Mouse (Mus musculus) hindbrain, embryonic 14.5 days (tissue): ENCODE results near the gene Rbbp5. TPM values are rescaled to one million over a fixed set of nuclear protein-coding genes. Genes with fewer than 3 reads are reported as not detected.

Experiments used
- ATAC-seq: fragments of 200-750 bp; cut with Nextera tagmentation; 2 replicates; pipeline ENCODE4 v1.8.0; 2017; ENCODE audit warnings: moderate number of reproducible peaks, mild to moderate bottlenecking, moderate TSS enrichment, moderate library complexity; ENCODE audit not compliant: low FRiP score
- DNase-seq: peaks from one replicate; pipeline ENCODE4 v3.0.0-alpha.2; 2015; ENCODE audit warnings: low spot score
- H3K27ac ChIP-seq: fragments of 300-500 bp; sonication (generic); 2 replicates; pipeline ENCODE4 v1.5.1; 2014; ENCODE audit warnings: mild to moderate bottlenecking, moderate library complexity
- H3K27me3 ChIP-seq: fragments of 300-500 bp; sonication (generic); 2 replicates; pipeline ENCODE4 v1.6.1; 2014; ENCODE audit warnings: mild to moderate bottlenecking, low read length, mixed read lengths; ENCODE audit not compliant: control insufficient read depth, insufficient read depth
- H3K36me3 ChIP-seq: fragments of 300-500 bp; sonication (generic); replicated peaks from 2 replicates; pipeline ENCODE4 v1.6.1; 2014; ENCODE audit not compliant: control insufficient read depth, insufficient read depth
- H3K4me1 ChIP-seq: fragments of 300-500 bp; sonication (generic); replicated peaks from 2 replicates; pipeline ENCODE4 v1.6.1; 2014; ENCODE audit warnings: antibody characterized with exemption, low read length, mixed read lengths; ENCODE audit not compliant: control insufficient read depth, insufficient read depth
- H3K4me2 ChIP-seq: fragments of 300-500 bp; sonication (generic); replicated peaks from 2 replicates; pipeline ENCODE4 v1.6.1; 2014; ENCODE audit warnings: mild to moderate bottlenecking, moderate library complexity
- H3K4me3 ChIP-seq: fragments of 300-500 bp; sonication (generic); replicated peaks from 2 replicates; pipeline ENCODE4 v1.5.1; 2014; ENCODE audit warnings: mild to moderate bottlenecking, low read length
- H3K9ac ChIP-seq: fragments of 300-500 bp; sonication (generic); 2 replicates; pipeline ENCODE4 v1.6.1; 2014
- H3K9me3 ChIP-seq: fragments of 300-500 bp; sonication (generic); 2 replicates; pipeline ENCODE4 v1.6.1; 2016; ENCODE audit warnings: low read length; ENCODE audit not compliant: control insufficient read depth
- WGBS: fragments of 180-500 bp; shearing (Covaris S2); extraction: QIAGEN DNeasy Blood & Tissue Kit; methylation state at CpG from one replicate; pipeline ENCODE4 v1.1.7; 2014; 5-methylcytosine and 5-hydroxymethylcytosine counted together
- polyA plus RNA-seq: library from polyadenylated mRNA; unstranded; fragments of >200 nt; fragmentation: Nextera tagmentation; extraction: Ambion mirVana; gene quantifications from 2 replicates; pipeline ENCODE4 v1.2.1, GENCODE M21; 2014

The Rbbp5 gene
- polyA plus RNA-seq, 1 experiment from 2014 or later = 40.9 TPM

- Histone ChIP-seq H3K36me3 (peaks cover 28% of the 10 kb centered on the region), H3K27ac (no peak overlapping the region), H3K9ac (no peak overlapping the region), H3K4me2 (no peak overlapping the region), H3K9me3 (no peaks in the 10 kb centered on the region), H3K4me1 (peaks cover 34% of the 10 kb centered on the region), H3K27me3 (no peaks in the 10 kb centered on the region), H3K4me3 (no peak overlapping the region)
- 93% methylated on average over 19 of the region's 19 CpGs for WGBS
- ATAC-seq (no peak), DNase-seq (no peak)
Observed at GRCm38 (mm10) chr1:132528647-132529334, 51.6 kb downstream of the Rbbp5 start.

- DNase-seq = no peak
- Histone ChIP-seq H3K4me1 (peaks cover 42% of the 10 kb centered on the region), H3K9ac (peak overlapping the region; percentile 24)
Observed at GRCm38 (mm10) chr1:132530631-132531191, 53.5 kb downstream of the Rbbp5 start.

GRCm38 (mm10) chr1:132532521-132532920, 55.4 kb downstream of the Rbbp5 start:
- Histone ChIP-seq H3K9ac (no peak overlapping the region), H3K9me3 (no peaks in the 10 kb centered on the region), H3K4me1 (peaks cover 36% of the 10 kb centered on the region), H3K36me3 (peaks cover 13% of the 10 kb centered on the region), H3K27ac (no peak overlapping the region), H3K4me2 (no peak overlapping the region), H3K4me3 (no peak overlapping the region), H3K27me3 (no peaks in the 10 kb centered on the region)
- WGBS = 72% methylated on average over 9 of the region's 9 CpGs
- no peak for DNase-seq
- ATAC-seq = no peak

More at GRCm38 (mm10) chr1:132530631-132531191, 53.5 kb downstream of the Rbbp5 start:
- Histone ChIP-seq H3K4me3 (no peak overlapping the region), H3K27me3 (no peaks in the 10 kb centered on the region), H3K9me3 (no peaks in the 10 kb centered on the region), H3K4me2 (no peak overlapping the region), H3K36me3 (peaks cover 16% of the 10 kb centered on the region), H3K27ac (peak overlapping the region; percentile 34)
- 0% methylated on average over 5 of the region's 5 CpGs for WGBS
- peak; percentile 65 for ATAC-seq

GRCm38 (mm10) chr1:132533840-132534239, 56.7 kb downstream of the Rbbp5 start:
- DNase-seq = no peak
- H3K4me2 ChIP-seq = peak overlapping the region; percentile 14; the same call in 1 of the 2 replicates

GRCm38 (mm10) chr1:132535541-132535940, 58.4 kb downstream of the Rbbp5 start:
- no peaks in the 10 kb centered on the region for H3K27me3 ChIP-seq
- WGBS = 89% methylated on average over 4 of the region's 4 CpGs
- ATAC-seq (no peak), DNase-seq (no peak)
- H3K4me1 ChIP-seq = peaks cover 51% of the 10 kb centered on the region
- H3K4me2 ChIP-seq = no peak overlapping the region
- H3K9ac ChIP-seq = no peak overlapping the region
- H3K27ac ChIP-seq = no peak overlapping the region
- H3K36me3 ChIP-seq = peaks cover 3% of the 10 kb centered on the region; the same call in 1 of the 2 replicates
- H3K9me3 ChIP-seq = no peaks in the 10 kb centered on the region
- H3K4me3 ChIP-seq = no peak overlapping the region

More at GRCm38 (mm10) chr1:132533840-132534239, 56.7 kb downstream of the Rbbp5 start:
- WGBS = 0% methylated on average over 8 of the region's 8 CpGs
- Histone ChIP-seq H3K36me3 (peaks cover 3% of the 10 kb centered on the region), H3K9me3 (no peaks in the 10 kb centered on the region), H3K9ac (no peak overlapping the region), H3K27me3 (no peaks in the 10 kb centered on the region), H3K4me1 (peaks cover 40% of the 10 kb centered on the region), H3K27ac (peak overlapping the region; percentile 39; the same call in 1 of the 2 replicates), H3K4me3 (no peak overlapping the region)
- no peak; the same call in 1 of the 2 replicates for ATAC-seq

- H3K4me1 ChIP-seq = peaks cover 49% of the 10 kb centered on the region
- WGBS = 82% methylated on average over 3 of the region's 3 CpGs
- ATAC-seq = no peak
Observed at GRCm38 (mm10) chr1:132536416-132536815, 59.3 kb downstream of the Rbbp5 start.

GRCm38 (mm10) chr1:132537736-132538135, 60.6 kb downstream of the Rbbp5 start:
- H3K4me3 ChIP-seq = no peak overlapping the region
- H3K9me3 ChIP-seq = no peaks in the 10 kb centered on the region
- H3K27ac ChIP-seq = no peak overlapping the region
- no peak overlapping the region for H3K4me2 ChIP-seq
- ATAC-seq (no peak), DNase-seq (no peak)
- 71% methylated on average over 5 of the region's 5 CpGs for WGBS
- H3K4me1 ChIP-seq = peaks cover 57% of the 10 kb centered on the region
- no peak overlapping the region for H3K9ac ChIP-seq
- H3K27me3 ChIP-seq = no peaks in the 10 kb centered on the region
- H3K36me3 ChIP-seq = 0 out of 2 replicates have a peak, but pooled peaks cover 1% of the 10 kb centered on the region

More at GRCm38 (mm10) chr1:132536416-132536815, 59.3 kb downstream of the Rbbp5 start:
- H3K4me3 ChIP-seq = no peak overlapping the region
- H3K27ac ChIP-seq = no peak overlapping the region
- H3K36me3 ChIP-seq = 0 out of 2 replicates have a peak, but pooled peaks cover 3% of the 10 kb centered on the region
- no peak for DNase-seq
- no peaks in the 10 kb centered on the region for H3K9me3 ChIP-seq
- no peaks in the 10 kb centered on the region for H3K27me3 ChIP-seq
- no peak overlapping the region for H3K9ac ChIP-seq
- H3K4me2 ChIP-seq = no peak overlapping the region

- Histone ChIP-seq H3K36me3 (no peaks in the 10 kb centered on the region), H3K9ac (peak overlapping the region; percentile 61), H3K4me2 (peak overlapping the region; percentile 52), H3K9me3 (no peaks in the 10 kb centered on the region), H3K4me3 (peak overlapping the region; percentile 37), H3K27ac (peak overlapping the region; percentile 45), H3K27me3 (peaks cover 9% of the 10 kb centered on the region), H3K4me1 (peaks cover 40% of the 10 kb centered on the region)
- ATAC-seq (no peak), DNase-seq (no peak)
- 56% methylated on average over 7 of the region's 7 CpGs for WGBS
Observed at GRCm38 (mm10) chr1:132540701-132541100, 63.5 kb downstream of the Rbbp5 start.

GRCm38 (mm10) chr1:132541171-132541823, 64.1 kb downstream of the Rbbp5 start:
- H3K9ac ChIP-seq = peak overlapping the region; percentile 61
- H3K36me3 ChIP-seq = no peaks in the 10 kb centered on the region
- no peaks in the 10 kb centered on the region for H3K9me3 ChIP-seq
- H3K4me2 ChIP-seq = peak overlapping the region; percentile 52
- H3K4me3 ChIP-seq = peak overlapping the region; percentile 37
- 3% methylated on average over 14 of the region's 14 CpGs for WGBS
- ATAC-seq (0 out of 2 replicates have a peak, but pooled peaks have one; percentile 12), DNase-seq (no peak)
- H3K27me3 ChIP-seq = peaks cover 9% of the 10 kb centered on the region
- H3K27ac ChIP-seq = no peak overlapping the region; the same call in 1 of the 2 replicates
- peaks cover 40% of the 10 kb centered on the region for H3K4me1 ChIP-seq
